Mouse (Mus musculus) spleen, adult 2 months (tissue): ENCODE data around the gene Cbarp.

Source experiments
- CTCF ChIP-seq: fragments of 200-500 bp; IDR thresholded peaks from 2 replicates; pipeline ENCODE4 v1.5.1; 2011; ENCODE audit warnings: mild to moderate bottlenecking, inconsistent platforms; ENCODE audit not compliant: insufficient read depth, insufficient read length, insufficient replicate concordance; ENCODE audit errors: extremely low read depth
- POLR2A ChIP-seq: fragments of 200-500 bp; IDR thresholded peaks from 2 replicates; pipeline ENCODE4 v1.6.1; 2011; ENCODE audit warnings: low read depth, low read length, inconsistent platforms

GRCm38 (mm10) chr10:80188453-80189024 lies 47.9 kb upstream of the Cbarp start:
- TF ChIP-seq POLR2A (no peak), CTCF (no peak)
